Mouse (Mus musculus) limb, embryonic 12.5 days (tissue): ENCODE measurements at regions not wholly inside any gene's neighbourhood (a gene's known extent, or its start where the extent isn't known, plus 50 kb on each side); places are given as distances from the start of the nearest gene placed in this dataset.

Source experiments
- ATAC-seq: fragments of 200-750 bp; cut with Nextera tagmentation; 2 replicates; pipeline ENCODE4 v1.8.0; 2017; ENCODE audit warnings: low read depth, moderate TSS enrichment; ENCODE audit not compliant: insufficient number of reproducible peaks, insufficient read depth, low FRiP score, low TSS enrichment
- H3K27ac ChIP-seq: fragments of 300-500 bp; sonication (generic); 2 replicates; pipeline ENCODE4 v1.5.1; 2016; ENCODE audit warnings: mild to moderate bottlenecking, moderate library complexity
- H3K27me3 ChIP-seq: fragments of 300-500 bp; sonication (generic); 2 replicates; pipeline ENCODE4 v1.6.1; 2016; ENCODE audit warnings: mild to moderate bottlenecking, moderate library complexity
- H3K36me3 ChIP-seq: fragments of 300-500 bp; sonication (generic); 2 replicates; pipeline ENCODE4 v1.6.1; 2016; ENCODE audit warnings: mild to moderate bottlenecking, moderate library complexity
- H3K4me1 ChIP-seq: fragments of 300-500 bp; sonication (generic); replicated peaks from 2 replicates; pipeline ENCODE4 v1.6.1; 2016
- H3K4me2 ChIP-seq: fragments of 300-500 bp; sonication (generic); 2 replicates; pipeline ENCODE4 v1.6.1; 2016; ENCODE audit warnings: mild to moderate bottlenecking, moderate library complexity
- H3K4me3 ChIP-seq: fragments of 300-500 bp; sonication (generic); replicated peaks from 2 replicates; pipeline ENCODE4 v1.5.1; 2016; ENCODE audit warnings: mild to moderate bottlenecking
- H3K9ac ChIP-seq: fragments of 300-500 bp; sonication (generic); replicated peaks from 2 replicates; pipeline ENCODE4 v1.6.1; 2016; ENCODE audit warnings: mild to moderate bottlenecking, moderate library complexity
- H3K9me3 ChIP-seq: fragments of 300-500 bp; sonication (generic); 2 replicates; pipeline ENCODE4 v1.6.1; 2016; ENCODE audit warnings: mild to moderate bottlenecking, moderate library complexity
- whole genome bisulfite sequencing: fragments of 180-500 bp; shearing (Covaris S2); methylation state at CpG from one replicate; pipeline ENCODE4 v1.1.7; 2016; 5-methylcytosine and 5-hydroxymethylcytosine counted together

- Histone ChIP-seq H3K4me3 (no peak overlapping the region), H3K4me1 (peaks cover 9% of the 10 kb centered on the region), H3K9me3 (no peaks in the 10 kb centered on the region), H3K36me3 (no peaks in the 10 kb centered on the region), H3K27ac (no peak overlapping the region), H3K4me2 (no peak overlapping the region), H3K27me3 (no peaks in the 10 kb centered on the region), H3K9ac (no peak overlapping the region)
- ATAC-seq = no peak
- 91% methylated on average over 7 of the region's 7 CpGs for WGBS
Observed at GRCm38 (mm10) chr3:133599731-133600130, 54.8 kb upstream of the Tet2 start.

GRCm38 (mm10) chr3:133600447-133601220, 55.7 kb upstream of the Tet2 start:
- ATAC-seq = no peak
- 17% methylated on average over 11 of the region's 11 CpGs for WGBS
- Histone ChIP-seq H3K4me1 (peaks cover 9% of the 10 kb centered on the region), H3K9me3 (no peaks in the 10 kb centered on the region), H3K36me3 (no peaks in the 10 kb centered on the region), H3K4me3 (no peak overlapping the region), H3K27me3 (no peaks in the 10 kb centered on the region), H3K4me2 (peak overlapping the region; percentile 18; the same call in 1 of the 2 replicates), H3K9ac (0 out of 2 replicates have a peak overlapping the region, but pooled peaks have one; percentile 18), H3K27ac (peak overlapping the region; percentile 73)

GRCm38 (mm10) chr3:133605460-133605859, 60.5 kb upstream of the Tet2 start:
- peaks cover 5% of the 10 kb centered on the region for H3K4me1 ChIP-seq
- H3K9me3 ChIP-seq = no peaks in the 10 kb centered on the region
- H3K27me3 ChIP-seq = no peaks in the 10 kb centered on the region
- H3K27ac ChIP-seq = no peak overlapping the region
- no peak overlapping the region for H3K4me2 ChIP-seq
- ATAC-seq = no peak
- 83% methylated on average over 6 of the region's 6 CpGs for WGBS
- H3K4me3 ChIP-seq = no peak overlapping the region
- H3K9ac ChIP-seq = no peak overlapping the region
- no peaks in the 10 kb centered on the region for H3K36me3 ChIP-seq

GRCm38 (mm10) chr3:133608845-133609261, 63.9 kb upstream of the Tet2 start:
- 84% methylated on average over 3 of the region's 3 CpGs for WGBS
- Histone ChIP-seq H3K27me3 (no peaks in the 10 kb centered on the region), H3K36me3 (no peaks in the 10 kb centered on the region), H3K4me1 (no peaks in the 10 kb centered on the region), H3K9ac (no peak overlapping the region), H3K9me3 (0 out of 2 replicates have a peak, but pooled peaks cover 2% of the 10 kb centered on the region), H3K4me2 (no peak overlapping the region), H3K27ac (no peak overlapping the region), H3K4me3 (no peak overlapping the region)
- ATAC-seq = no peak

- no peak overlapping the region for H3K4me3 ChIP-seq
- no peak overlapping the region for H3K4me2 ChIP-seq
- H3K9ac ChIP-seq = no peak overlapping the region
- peaks cover 10% of the 10 kb centered on the region for H3K4me1 ChIP-seq
- ATAC-seq = no peak
- H3K27ac ChIP-seq = no peak overlapping the region
- no peaks in the 10 kb centered on the region for H3K27me3 ChIP-seq
- H3K9me3 ChIP-seq = 0 out of 2 replicates have a peak, but pooled peaks cover 2% of the 10 kb centered on the region
- 75% methylated on average over 12 of the region's 12 CpGs for WGBS
- no peaks in the 10 kb centered on the region for H3K36me3 ChIP-seq
Observed at GRCm38 (mm10) chr3:133613836-133614711, 69.1 kb upstream of the Tet2 start.

- Histone ChIP-seq H3K4me3 (no peak overlapping the region), H3K27ac (no peak overlapping the region), H3K9ac (no peak overlapping the region), H3K4me1 (peaks cover 10% of the 10 kb centered on the region), H3K9me3 (0 out of 2 replicates have a peak, but pooled peaks cover 2% of the 10 kb centered on the region), H3K4me2 (0 out of 2 replicates have a peak overlapping the region, but pooled peaks have one; percentile 3), H3K27me3 (no peaks in the 10 kb centered on the region), H3K36me3 (no peaks in the 10 kb centered on the region)
- 36% methylated on average over 14 of the region's 14 CpGs for WGBS
- ATAC-seq = no peak
Observed at GRCm38 (mm10) chr3:133614712-133615426, 69.9 kb upstream of the Tet2 start.

GRCm38 (mm10) chr3:133617036-133617435, 72.1 kb upstream of the Tet2 start:
- no peaks in the 10 kb centered on the region for H3K9me3 ChIP-seq
- no peak overlapping the region for H3K4me2 ChIP-seq
- no peaks in the 10 kb centered on the region for H3K27me3 ChIP-seq
- no peaks in the 10 kb centered on the region for H3K36me3 ChIP-seq
- ATAC-seq = no peak
- H3K4me1 ChIP-seq = peaks cover 10% of the 10 kb centered on the region
- H3K9ac ChIP-seq = no peak overlapping the region
- 83% methylated on average over 2 of the region's 2 CpGs for WGBS
- H3K4me3 ChIP-seq = no peak overlapping the region
- no peak overlapping the region for H3K27ac ChIP-seq

GRCm38 (mm10) chr3:133618491-133618890, 73.6 kb upstream of the Tet2 start:
- ATAC-seq = no peak
- WGBS = 89% methylated on average over 3 of the region's 3 CpGs
- no peaks in the 10 kb centered on the region for H3K27me3 ChIP-seq
- H3K4me2 ChIP-seq = no peak overlapping the region
- H3K36me3 ChIP-seq = no peaks in the 10 kb centered on the region
- no peak overlapping the region for H3K4me3 ChIP-seq
- H3K27ac ChIP-seq = no peak overlapping the region
- no peak overlapping the region for H3K9ac ChIP-seq
- H3K4me1 ChIP-seq = peaks cover 10% of the 10 kb centered on the region
- H3K9me3 ChIP-seq = no peaks in the 10 kb centered on the region

- H3K9me3 ChIP-seq = no peaks in the 10 kb centered on the region
- no peak overlapping the region for H3K9ac ChIP-seq
- H3K4me3 ChIP-seq = no peak overlapping the region
- no peaks in the 10 kb centered on the region for H3K36me3 ChIP-seq
- no peak overlapping the region for H3K27ac ChIP-seq
- no peak overlapping the region for H3K4me2 ChIP-seq
- H3K27me3 ChIP-seq = no peaks in the 10 kb centered on the region
- ATAC-seq = no peak
- no peaks in the 10 kb centered on the region for H3K4me1 ChIP-seq
- 79% methylated on average over 9 of the region's 9 CpGs for WGBS
Observed at GRCm38 (mm10) chr3:133623201-133623744, 78.3 kb upstream of the Tet2 start.

- no peaks in the 10 kb centered on the region for H3K27me3 ChIP-seq
- H3K4me3 ChIP-seq = no peak overlapping the region
- no peak overlapping the region for H3K27ac ChIP-seq
- no peak for ATAC-seq
- H3K4me2 ChIP-seq = no peak overlapping the region
- WGBS = 75% methylated on average over 3 of the region's 3 CpGs
- H3K4me1 ChIP-seq = no peaks in the 10 kb centered on the region
- no peak overlapping the region for H3K9ac ChIP-seq
- H3K9me3 ChIP-seq = no peaks in the 10 kb centered on the region
- no peaks in the 10 kb centered on the region for H3K36me3 ChIP-seq
Observed at GRCm38 (mm10) chr3:133624079-133624875, 79.3 kb upstream of the Tet2 start.
